Mouse (Mus musculus) kidney, postnatal 36 days (tissue): ENCODE results near the gene Tgm6.

Experiments used
- DNase-seq, 2 experiments: peaks; one replicate each; pipeline ENCODE4 v3.0.0; 2021 to 2022; ENCODE audit warnings: mixed read lengths in 2 of 2

The Tgm6 gene

DNA sequence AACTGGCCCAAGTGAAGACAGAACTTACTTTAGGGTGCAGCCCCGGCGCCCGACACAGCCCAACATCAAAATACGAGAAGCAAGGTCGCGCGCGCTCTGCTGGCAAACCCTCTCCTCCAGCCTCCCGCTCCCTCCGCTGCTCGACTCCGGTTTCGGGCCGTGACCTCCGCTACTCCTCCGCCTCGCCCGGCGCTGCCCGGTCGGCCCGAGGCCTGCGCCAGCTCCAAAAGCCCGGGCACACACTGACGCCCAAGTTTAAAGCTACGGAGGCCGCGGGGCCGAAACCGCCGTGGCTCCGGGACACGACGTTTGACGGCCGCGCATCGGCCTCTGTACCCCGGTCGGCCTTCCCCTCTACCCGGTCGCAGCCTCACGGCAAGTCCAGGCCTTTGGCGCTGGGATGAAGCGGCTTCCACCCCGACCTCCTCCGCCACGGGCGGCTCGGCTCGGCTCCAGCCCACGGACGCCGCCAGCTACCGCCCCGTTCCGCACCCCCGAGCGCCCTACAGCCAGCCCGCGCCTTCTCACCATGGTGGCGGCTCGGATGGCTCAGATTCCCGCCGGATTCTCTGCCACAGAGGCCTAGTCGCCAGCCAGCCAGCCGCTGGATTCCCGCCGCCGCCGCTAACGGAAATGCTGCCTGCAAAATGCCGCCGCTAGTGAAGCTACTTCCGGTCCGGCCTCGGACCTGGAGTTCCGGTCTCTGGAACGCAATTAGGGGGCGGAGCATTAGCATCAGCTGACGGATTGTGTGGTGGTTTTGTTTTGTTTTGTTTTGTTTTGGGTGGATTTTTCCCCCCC, 66.7 kb downstream of the Tgm6 start, which contains the start of gene Snrpb:
TSS of gene Snrpb (minus strand) at position 698 of the 801 bp plus-strand sequence.
- DNase-seq: peak; percentile 94 to 95

DNA sequence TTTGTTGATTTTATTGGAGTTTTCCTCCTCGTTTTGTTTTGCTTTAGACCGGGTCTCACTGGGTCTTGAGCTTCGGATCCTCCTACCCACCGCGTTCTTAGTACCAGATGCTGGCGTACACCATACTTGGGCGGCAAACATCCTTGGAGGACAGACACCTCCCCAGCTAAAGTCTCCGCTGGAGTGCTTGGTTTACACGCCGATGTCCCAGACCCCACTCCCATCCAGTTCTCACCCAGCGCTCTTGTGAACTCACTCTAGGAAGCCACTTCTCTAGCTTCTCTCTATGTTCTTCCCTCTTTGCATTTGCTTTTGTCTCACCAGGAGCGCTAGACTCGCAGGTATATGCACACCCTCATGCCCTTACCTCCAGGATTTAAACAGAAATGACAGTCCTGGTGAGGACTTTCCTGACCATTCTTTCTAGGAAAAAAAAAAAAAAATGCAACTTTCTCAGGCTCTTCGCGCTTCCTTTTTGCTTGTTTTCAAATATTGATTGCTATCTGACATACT, 67.3 kb downstream of the Tgm6 start:
- no peak for DNase-seq

DNA sequence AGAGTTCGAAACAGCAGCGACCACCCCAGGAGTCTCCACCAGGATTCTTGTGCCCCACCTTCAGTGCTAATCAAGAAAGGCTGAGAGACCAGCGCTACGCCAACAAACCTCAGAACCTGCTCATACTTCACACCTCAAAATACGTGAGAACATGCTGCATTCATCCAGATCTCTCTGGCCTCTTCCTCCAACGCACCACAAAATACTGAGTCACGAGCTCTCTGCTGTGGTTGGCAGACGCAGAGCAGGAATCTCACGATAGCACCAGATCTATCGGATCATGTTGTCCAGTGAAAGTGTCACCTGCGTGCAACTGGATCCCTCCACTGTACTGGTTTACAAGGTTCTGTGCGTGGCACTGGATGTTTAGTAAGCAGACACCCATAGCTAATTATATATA, 76.2 kb downstream of the Tgm6 start:
- no peak for DNase-seq

DNA sequence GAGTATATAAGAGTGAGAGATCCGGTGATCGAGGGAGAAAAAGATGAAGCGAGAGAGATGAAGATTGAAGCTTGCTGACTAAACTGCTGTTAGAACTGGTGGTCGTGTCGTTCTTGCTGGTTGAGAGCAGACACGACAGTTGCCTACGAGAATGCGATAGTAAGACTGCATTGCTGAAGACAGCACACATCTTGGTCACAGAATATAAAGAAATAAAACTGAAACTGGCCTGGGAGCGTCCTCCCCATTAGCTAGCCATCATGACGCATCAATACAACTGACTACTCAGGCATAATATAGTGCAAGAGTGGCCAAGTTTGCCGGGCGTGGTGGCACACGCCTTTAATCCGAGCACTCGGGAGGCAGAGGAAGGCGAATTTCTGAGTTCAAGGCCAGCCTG, 82.7 kb downstream of the Tgm6 start, which contains the start of gene Tmc2:
TSS of gene Tmc2 (plus strand) at position 301 of the 400 bp plus-strand sequence.
- DNase-seq: no peak

DNA sequence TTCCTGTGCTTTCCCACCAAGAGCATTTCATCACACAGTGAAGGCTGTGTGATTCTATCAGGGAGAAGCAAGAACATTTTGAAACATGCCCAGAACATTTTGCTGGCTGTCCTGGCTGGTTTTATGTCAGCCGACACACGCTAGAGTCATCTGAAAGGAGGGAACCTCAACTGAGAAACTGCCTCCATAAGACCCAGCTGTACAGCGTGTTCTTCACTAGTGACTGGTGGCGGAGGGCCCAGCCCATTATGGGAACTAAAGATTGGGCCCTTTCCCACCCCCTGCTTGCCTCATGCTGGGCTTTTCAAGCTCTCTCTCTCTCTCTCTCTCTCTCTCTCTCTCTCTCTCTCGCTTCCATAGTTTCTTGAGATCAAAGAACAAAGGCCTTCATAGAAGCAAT, 88.7 kb downstream of the Tgm6 start:
- no peak for DNase-seq
